Mouse (Mus musculus): ENCODE results near the gene Stam.

DNA sequence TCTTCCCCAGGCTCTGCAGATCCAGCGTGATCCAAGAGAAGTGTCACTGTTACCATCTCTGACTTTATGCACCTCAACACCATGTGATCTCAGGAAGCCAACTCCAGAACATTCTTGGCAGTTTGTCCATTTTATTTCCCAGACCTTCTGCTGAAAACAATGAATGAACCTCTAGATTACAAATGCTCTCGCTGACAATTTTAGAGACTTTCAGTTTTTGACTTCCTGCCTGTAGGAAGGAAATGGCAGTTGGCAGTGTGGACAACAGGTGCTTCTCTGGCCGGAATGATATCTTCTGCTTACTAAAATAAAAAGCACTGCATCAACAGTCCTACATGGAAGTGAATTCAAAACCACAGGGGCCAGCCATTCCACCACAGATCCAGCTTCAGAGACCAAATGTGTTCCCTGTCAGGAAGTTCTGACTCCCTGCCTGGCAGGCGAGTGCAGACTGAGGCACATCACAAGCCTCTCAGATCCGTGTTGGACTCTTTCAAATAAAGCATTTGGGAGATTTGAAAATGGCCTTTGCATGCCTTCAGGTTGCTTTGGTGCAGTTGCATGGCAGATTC lies 90.6 kb downstream of the Stam start:
- no peak for TF ChIP-seq CTCF (IDR thresholded peaks at IDR 0.05; ENCODE audit: low read depth, low read length)
- TF ChIP-seq EP300 (IDR thresholded peaks at IDR 0.05; ENCODE audit: insufficient read depth, low read depth, low read length) = no peak
- no peak for TF ChIP-seq POLR2A (IDR thresholded peaks at IDR 0.05; ENCODE audit: insufficient read depth, low read length)

All from ES-Bruce4 (cell line).